In genomic region chr2:129549537-129550135, GRCm38 (mm10) we compare ENCODE assay signal across 13 mouse cellular contexts. TPM values are rescaled to one million over a fixed set of nuclear protein-coding genes. Genes with fewer than 3 reads are reported as not detected.
DNase-seq lines count a peak whose midpoint lies in the region; ATAC-seq and TF ChIP-seq lines count a peak whose summit lies in the region.
"Had no signal": no experiment of that assay in that cellular context is flagged by ENCODE, and none has a peak within 500 bp of the region (broad histone marks: within the 10 kb centered on the region; RNA-seq: fewer than 3 reads in every experiment).

No protein-coding gene starts in this region.

- H3K27me3 ChIP-seq in spleen, adult 2 months (ENCODE audit: control insufficient read depth, insufficient read depth, low read length), result no peaks in the 10 kb centered on the region
- H3K27me3 ChIP-seq in thymus, adult 2 months (ENCODE audit: control insufficient read depth, insufficient read depth, low read length), result no peaks in the 10 kb centered on the region
- H3K27me3 ChIP-seq: limb, embryonic 15.5 days had no signal

- ATAC-seq in cerebellum, adult (ENCODE audit: insufficient number of reproducible peaks, low FRiP score, low TSS enrichment), result peak; percentile 16; the same call in 1 of the 2 replicates

- no peak overlapping the region for H3K4me3 ChIP-seq in spleen, adult 2 months (ENCODE audit: extremely low read depth, insufficient read depth, insufficient read length)
- H3K4me3 ChIP-seq in thymus, adult 2 months (ENCODE audit: control insufficient read depth, insufficient read depth, low read length), result no peak overlapping the region
- H3K4me3 ChIP-seq: limb, embryonic 15.5 days had no signal

- peak overlapping the region; percentile 45 for H3K27ac ChIP-seq in spleen, adult 2 months (ENCODE audit: insufficient read depth, low read length)
- H3K27ac ChIP-seq in thymus, adult 2 months (ENCODE audit: control insufficient read depth, insufficient read depth, low read length), result no peak overlapping the region
- H3K27ac ChIP-seq: limb, embryonic 15.5 days had no signal

- WGBS in spleen, adult 2 months, result 24% methylated on average over 9 of the region's 9 CpGs
- 30% methylated on average over 9 of the region's 9 CpGs for WGBS in thymus, adult 2 months

- TF ChIP-seq POLR2A in spleen, adult 2 months (IDR thresholded peaks at IDR 0.05; ENCODE audit: low read depth, low read length), result no peak
- no peak for TF ChIP-seq POLR2A in thymus, adult 2 months (IDR thresholded peaks at IDR 0.05; ENCODE audit: control insufficient read depth, extremely low read depth, insufficient read depth, low read length, poor library complexity)

- no peak for TF ChIP-seq CTCF in spleen, adult 2 months (IDR thresholded peaks at IDR 0.05; ENCODE audit: extremely low read depth, insufficient read depth, insufficient read length, insufficient replicate concordance)
- TF ChIP-seq CTCF in thymus, adult 2 months (IDR thresholded peaks at IDR 0.05; ENCODE audit: borderline replicate concordance, control insufficient read depth, extremely low read depth, insufficient read depth, low read length, poor library complexity), result no peak

- no peaks in the 10 kb centered on the region for H3K36me3 ChIP-seq in spleen, adult 2 months (ENCODE audit: control insufficient read depth, insufficient read depth, low read length)
- H3K36me3 ChIP-seq in thymus, adult 2 months (ENCODE audit: control insufficient read depth, insufficient read depth, low read length), result no peaks in the 10 kb centered on the region
- H3K36me3 ChIP-seq: limb, embryonic 15.5 days had no signal

- no peaks in the 10 kb centered on the region for H3K4me1 ChIP-seq in spleen, adult 2 months (ENCODE audit: control insufficient read depth, insufficient read depth, insufficient read length)
- H3K4me1 ChIP-seq in thymus, adult 2 months (replicated peaks; ENCODE audit: control insufficient read depth, insufficient read depth, low read length), result no peaks in the 10 kb centered on the region
- H3K4me1 ChIP-seq: limb, embryonic 15.5 days had no signal

- DNase-seq in cerebellum, postnatal 4 days (ENCODE audit: low spot score in 2 of 2), result no peak
- peak; percentile 46 for DNase-seq in layer of hippocampus, adult 11-12 months (ENCODE audit: low spot score)
- DNase-seq in layer of hippocampus, adult 8-10 months (ENCODE audit: low spot score in 2 of 2), result no peak
- no peak for DNase-seq in spleen, adult 2 months (ENCODE audit: low read depth in 1 of 2, low spot score in 2 of 2)
- DNase-seq in spleen, adult 12 weeks (ENCODE audit: low spot score), result no peak
- peak; percentile 24 to 66 for DNase-seq in monocyte, adult 2 months (ENCODE audit: low read depth in 1 of 2, low spot score in 2 of 2)
- DNase-seq in thymus, adult 2 months, result no peak
- DNase-seq: heart, postnatal 10 days; right cerebral cortex, postnatal 25 days had no signal

RNA-seq across cellular contexts. Expression of gene F830045P16Rik, which starts 13.2 kb away (rescaled TPM):
- 1 to 10 TPM in 2 of 4 experiments, under 1 TPM in 2; 0.24 to 1.8 (median 0.93) TPM for total RNA-seq in layer of hippocampus, adult 8-10 months (2022)
- 0.07 TPM in 1 of 2 replicates, not detected in the other for polyA plus RNA-seq in spleen, adult 2 months (2012; rRNA removed)
- 0.12 TPM in 1 of 2 replicates, not detected in the other for polyA plus RNA-seq in thymus, adult 2 months (2012; rRNA removed)
- total RNA-seq: gastrocnemius, adult 8-10 months; heart, postnatal 10 days had no signal
- polyA plus RNA-seq: kidney, embryonic 14.5 days had no signal

RNA-seq across cellular contexts. Expression of gene Sirpa, which starts 43.0 kb away (rescaled TPM):
- total RNA-seq in layer of hippocampus, adult 8-10 months (2022), result 100 to 1,000 TPM; 317 to 358 (median 338) TPM
- polyA plus RNA-seq in spleen, adult 2 months (2012; rRNA removed), result 143 and 145 TPM in 2 replicates
- 56.0 and 63.1 TPM in 2 replicates for polyA plus RNA-seq in thymus, adult 2 months (2012; rRNA removed)

Comparison
In these comparisons a context has a peak if more than half of its experiments do, and no peak if none do; other contexts are left out.
1. DNase-seq: peak in layer of hippocampus, adult 11-12 months (single experiment) and monocyte, adult 2 months (2 of 2); none in cerebellum, postnatal 4 days (0 of 2), layer of hippocampus, adult 8-10 months (0 of 2), spleen, adult 2 months (0 of 2), spleen, adult 12 weeks (single experiment) and thymus, adult 2 months (single experiment).